Mouse (Mus musculus) lung, embryonic 14.5 days (tissue): ENCODE data around the gene Ppp6r2. TPM values are rescaled to one million over a fixed set of nuclear protein-coding genes. Genes with fewer than 3 reads are reported as not detected.

ENCODE experiments used
- ATAC-seq: fragments of 200-750 bp; cut with Nextera tagmentation; 2 replicates; pipeline ENCODE4 v1.8.0; 2017; ENCODE audit warnings: mild to moderate bottlenecking, moderate TSS enrichment, moderate library complexity; ENCODE audit not compliant: insufficient read depth
- DNase-seq: peaks from one replicate; pipeline ENCODE4 v3.0.0-alpha.2; 2015
- H3K27ac ChIP-seq: fragments of 300-500 bp; sonication (generic); 2 replicates; pipeline ENCODE4 v1.5.1; 2014; ENCODE audit warnings: low read depth, mild to moderate bottlenecking, moderate library complexity
- H3K27me3 ChIP-seq: fragments of 300-500 bp; sonication (generic); 2 replicates; pipeline ENCODE4 v1.6.1; 2014; ENCODE audit warnings: low read length, control low read depth; ENCODE audit not compliant: insufficient read depth
- H3K36me3 ChIP-seq: fragments of 300-500 bp; sonication (generic); 2 replicates; pipeline ENCODE4 v1.6.1; 2014; ENCODE audit warnings: control low read depth; ENCODE audit not compliant: insufficient read depth
- H3K4me1 ChIP-seq: fragments of 300-500 bp; sonication (generic); 2 replicates; pipeline ENCODE4 v1.6.1; 2014; ENCODE audit warnings: antibody characterized with exemption, control low read depth; ENCODE audit not compliant: insufficient read depth
- H3K4me2 ChIP-seq: fragments of 300-500 bp; sonication (generic); 2 replicates; pipeline ENCODE4 v1.6.1; 2014; ENCODE audit warnings: mild to moderate bottlenecking
- H3K4me3 ChIP-seq: fragments of 300-500 bp; sonication (generic); 2 replicates; pipeline ENCODE4 v1.5.1; 2014; ENCODE audit warnings: low read depth, low read length
- H3K9ac ChIP-seq: fragments of 300-500 bp; sonication (generic); 2 replicates; pipeline ENCODE4 v1.6.1; 2014
- H3K9me3 ChIP-seq: fragments of 300-500 bp; sonication (generic); 2 replicates; pipeline ENCODE4 v1.6.1; 2016; ENCODE audit warnings: low read depth, low read length, control low read depth
- CTCF ChIP-seq: IDR thresholded peaks from 2 replicates; pipeline ENCODE4 v1.5.1; 2016; ENCODE audit warnings: antibody characterized with exemption, low read depth
- WGBS: fragments of 180-500 bp; shearing (Covaris S2); extraction: QIAGEN DNeasy Blood & Tissue Kit; methylation state at CpG from one replicate; pipeline ENCODE4 v1.1.7; 2014; 5-methylcytosine and 5-hydroxymethylcytosine counted together
- polyA plus RNA-seq: library from polyadenylated mRNA; unstranded; fragments of >200 nt; fragmentation: Nextera tagmentation; extraction: Ambion mirVana; gene quantifications from 2 replicates; pipeline ENCODE4 v1.2.1, GENCODE M21; 2014

The Ppp6r2 gene
- polyA plus RNA-seq, 1 experiment from 2014 or later, result 27.8 TPM

DNA sequence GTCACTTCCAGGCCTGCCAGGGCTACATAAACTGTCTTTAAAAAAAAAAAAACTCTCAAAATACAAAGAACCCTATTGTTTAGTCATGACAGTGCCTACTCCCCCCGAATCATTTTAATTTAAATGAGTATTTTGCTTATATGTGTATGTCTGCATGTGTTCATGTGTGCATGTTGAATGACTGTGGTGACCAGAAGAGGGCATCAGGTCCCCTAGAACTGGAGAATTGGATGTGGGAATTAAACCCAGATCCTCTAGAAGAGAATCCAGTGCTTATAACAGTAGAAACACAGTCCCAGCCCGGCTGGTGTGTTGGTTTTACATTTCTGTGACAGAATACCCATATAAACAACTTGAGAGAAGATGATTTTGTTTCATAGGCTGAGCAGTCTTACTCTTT, 29.7 kb downstream of the Ppp6r2 start:
- Histone ChIP-seq H3K36me3 (peaks cover 17% of the 10 kb centered on the region), H3K4me3 (no peak overlapping the region), H3K27ac (no peak overlapping the region), H3K4me2 (no peak overlapping the region), H3K4me1 (no peaks in the 10 kb centered on the region), H3K27me3 (no peaks in the 10 kb centered on the region), H3K9ac (no peak overlapping the region), H3K9me3 (no peaks in the 10 kb centered on the region)
- 59% methylated on average over 2 of the region's 2 CpGs for WGBS
- peak; percentile 42 for DNase-seq
- no peak for ATAC-seq
- peak; percentile 31; the same call in 1 of the 2 replicates for TF ChIP-seq CTCF

DNA sequence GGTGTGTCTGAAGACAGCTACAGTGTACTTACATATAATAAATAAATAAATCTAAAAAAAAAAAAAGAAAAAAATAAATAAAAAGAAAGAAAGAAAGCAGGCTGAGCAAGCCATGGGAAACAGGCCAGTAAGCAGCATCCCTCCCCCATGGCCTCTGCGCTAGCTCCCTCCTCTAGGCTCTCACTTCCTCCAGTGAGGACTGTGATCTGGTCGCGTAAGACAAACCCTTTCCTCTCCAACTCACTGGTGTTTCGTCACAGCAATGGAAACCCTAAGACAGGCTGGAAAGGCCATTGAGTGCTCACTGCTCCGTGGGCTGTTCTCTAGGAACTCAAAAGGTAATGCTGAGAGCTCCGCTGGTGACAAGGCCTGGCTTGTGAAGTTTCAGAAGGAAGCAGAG, 37.7 kb downstream of the Ppp6r2 start:
- Histone ChIP-seq H3K9ac (no peak overlapping the region), H3K27ac (no peak overlapping the region), H3K4me1 (no peaks in the 10 kb centered on the region), H3K36me3 (peaks cover 17% of the 10 kb centered on the region), H3K4me3 (no peak overlapping the region), H3K9me3 (no peaks in the 10 kb centered on the region), H3K27me3 (no peaks in the 10 kb centered on the region), H3K4me2 (no peak overlapping the region)
- TF ChIP-seq CTCF, result no peak
- ATAC-seq (no peak), DNase-seq (no peak)
- WGBS, result 78% methylated on average over 6 of the region's 6 CpGs

DNA sequence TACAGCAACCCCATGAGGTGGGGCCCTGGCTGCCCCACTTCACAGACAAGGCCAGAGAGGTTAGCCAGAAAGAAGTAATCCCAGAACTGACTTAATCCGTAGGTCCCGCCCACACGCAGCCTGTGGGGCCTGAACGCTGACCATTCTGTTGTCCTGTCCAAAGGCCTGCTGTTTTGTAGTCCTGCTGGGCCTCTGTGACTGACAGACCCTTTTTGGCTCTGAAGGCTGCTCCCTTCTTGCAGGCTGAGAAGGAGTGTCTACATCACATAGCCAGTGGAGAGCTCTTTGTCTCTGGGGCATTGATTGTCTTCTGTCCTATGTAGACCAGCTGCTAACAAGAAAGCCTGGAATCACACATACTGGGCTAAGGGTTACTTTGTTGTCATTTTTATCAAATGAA, 44.0 kb downstream of the Ppp6r2 start:
- H3K27me3 ChIP-seq, result no peaks in the 10 kb centered on the region
- WGBS, result 92% methylated on average over 4 of the region's 4 CpGs
- H3K9ac ChIP-seq, result no peak overlapping the region
- no peak for TF ChIP-seq CTCF
- no peaks in the 10 kb centered on the region for H3K9me3 ChIP-seq
- H3K4me2 ChIP-seq, result no peak overlapping the region
- H3K27ac ChIP-seq, result no peak overlapping the region
- ATAC-seq, result no peak
- DNase-seq, result no peak
- no peak overlapping the region for H3K4me3 ChIP-seq
- H3K36me3 ChIP-seq, result peaks cover 37% of the 10 kb centered on the region
- no peaks in the 10 kb centered on the region for H3K4me1 ChIP-seq

DNA sequence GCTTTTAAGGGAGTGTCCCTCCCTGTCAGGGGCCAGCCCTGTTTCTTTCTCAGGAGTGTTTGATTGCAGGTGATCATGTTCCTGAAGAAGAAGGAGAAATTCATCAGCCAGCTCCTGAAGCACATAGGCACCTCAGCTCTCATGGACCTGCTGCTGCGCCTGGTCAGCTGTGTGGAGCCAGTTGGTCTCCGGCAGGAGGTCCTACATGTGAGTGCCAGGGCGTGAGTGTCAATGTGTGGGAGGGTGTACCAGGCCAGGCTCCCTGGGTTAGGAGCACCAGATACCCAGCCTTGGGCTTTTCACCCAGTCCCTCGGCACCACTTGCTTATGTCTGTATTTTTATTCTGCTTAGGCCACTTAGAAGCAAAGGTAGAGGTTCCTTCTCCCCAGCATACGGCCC, 47.6 kb downstream of the Ppp6r2 start:
- ATAC-seq, result no peak
- WGBS, result 89% methylated on average over 5 of the region's 5 CpGs
- Histone ChIP-seq H3K36me3 (peaks cover 42% of the 10 kb centered on the region), H3K27me3 (no peaks in the 10 kb centered on the region), H3K4me3 (no peak overlapping the region), H3K9ac (no peak overlapping the region), H3K27ac (no peak overlapping the region), H3K9me3 (no peaks in the 10 kb centered on the region), H3K4me2 (no peak overlapping the region), H3K4me1 (no peaks in the 10 kb centered on the region)
- no peak for TF ChIP-seq CTCF
- DNase-seq, result no peak

DNA sequence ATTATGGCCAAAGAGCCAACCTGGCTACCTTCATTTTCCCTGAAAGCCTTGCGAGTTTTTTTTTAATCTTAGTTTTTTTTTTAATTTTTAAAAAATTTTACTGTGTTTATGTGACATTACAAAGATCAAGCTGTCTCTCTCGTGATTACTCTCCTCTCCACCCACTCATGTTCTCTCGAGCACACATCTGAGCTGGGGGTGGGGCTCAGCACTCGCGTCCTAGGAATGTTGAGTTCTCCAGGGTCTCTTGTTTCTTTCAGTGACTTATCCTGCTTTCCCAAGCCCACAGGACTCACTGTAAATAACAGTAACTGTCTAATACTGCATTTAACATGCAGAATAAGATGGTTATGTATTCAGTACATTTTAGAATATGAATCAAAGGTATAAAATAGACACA, 53.1 kb downstream of the Ppp6r2 start:
- 57% methylated on average over 5 of the region's 5 CpGs for WGBS
- Histone ChIP-seq H3K27ac (no peak overlapping the region), H3K4me1 (no peaks in the 10 kb centered on the region), H3K27me3 (no peaks in the 10 kb centered on the region), H3K9ac (no peak overlapping the region), H3K4me3 (no peak overlapping the region), H3K4me2 (no peak overlapping the region), H3K36me3 (peaks cover 34% of the 10 kb centered on the region; the same call in 1 of the 2 replicates), H3K9me3 (no peaks in the 10 kb centered on the region)
- TF ChIP-seq CTCF, result no peak
- DNase-seq (no peak), ATAC-seq (no peak)

DNA sequence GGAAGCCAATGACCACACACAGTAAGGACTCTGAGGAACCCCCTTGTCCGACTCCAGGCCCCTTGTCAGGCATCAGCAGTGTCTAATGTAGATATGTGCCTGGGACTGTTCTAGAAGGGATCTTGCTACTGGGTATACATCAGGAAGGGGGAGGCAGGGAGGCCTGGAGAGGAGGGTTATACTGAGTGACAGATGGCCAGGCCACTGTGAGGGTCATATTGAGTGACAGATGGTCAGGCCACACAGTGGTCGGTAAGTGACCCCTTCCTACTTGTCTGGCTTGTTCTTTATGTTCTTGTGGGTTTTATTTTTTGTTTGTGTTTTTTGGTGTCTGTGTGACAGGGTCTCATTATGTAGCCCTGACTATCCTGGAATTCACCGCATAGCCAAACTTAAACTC, 64.1 kb downstream of the Ppp6r2 start:
- H3K27ac ChIP-seq, result no peak overlapping the region
- H3K27me3 ChIP-seq, result no peaks in the 10 kb centered on the region
- H3K9me3 ChIP-seq, result no peaks in the 10 kb centered on the region
- H3K36me3 ChIP-seq, result peaks cover 50% of the 10 kb centered on the region
- ATAC-seq (no peak), DNase-seq (no peak)
- no peak overlapping the region for H3K4me3 ChIP-seq
- TF ChIP-seq CTCF, result no peak
- H3K4me1 ChIP-seq, result no peaks in the 10 kb centered on the region
- H3K9ac ChIP-seq, result no peak overlapping the region
- no peak overlapping the region for H3K4me2 ChIP-seq
- 85% methylated on average over 3 of the region's 3 CpGs for WGBS

DNA sequence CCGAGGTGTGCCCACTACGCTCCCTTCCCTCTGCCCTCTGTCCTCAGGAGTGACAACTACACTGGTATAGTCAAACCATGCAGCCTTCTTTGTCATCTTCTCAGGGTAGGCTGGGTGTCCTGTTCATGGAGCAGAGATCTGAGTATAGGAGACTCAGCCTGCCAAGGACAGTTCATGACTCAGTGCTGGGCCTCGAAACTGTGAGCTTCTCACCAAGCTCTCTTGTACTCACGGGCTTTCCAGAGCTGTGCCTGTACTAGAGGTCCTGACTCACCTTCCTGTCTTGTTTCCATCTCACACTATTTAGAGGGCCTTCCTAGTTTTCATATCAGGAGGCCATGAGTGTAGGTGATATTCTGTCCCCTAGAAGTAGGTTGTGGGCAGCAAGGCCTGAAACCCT, 66.0 kb downstream of the Ppp6r2 start:
- no peak for TF ChIP-seq CTCF
- Histone ChIP-seq H3K9ac (no peak overlapping the region), H3K4me3 (no peak overlapping the region), H3K4me1 (no peaks in the 10 kb centered on the region), H3K36me3 (peaks cover 62% of the 10 kb centered on the region), H3K4me2 (no peak overlapping the region), H3K27ac (no peak overlapping the region), H3K9me3 (no peaks in the 10 kb centered on the region), H3K27me3 (no peaks in the 10 kb centered on the region)
- ATAC-seq, result no peak
- DNase-seq, result no peak
- WGBS, result 91% methylated on average over 4 of the region's 4 CpGs

DNA sequence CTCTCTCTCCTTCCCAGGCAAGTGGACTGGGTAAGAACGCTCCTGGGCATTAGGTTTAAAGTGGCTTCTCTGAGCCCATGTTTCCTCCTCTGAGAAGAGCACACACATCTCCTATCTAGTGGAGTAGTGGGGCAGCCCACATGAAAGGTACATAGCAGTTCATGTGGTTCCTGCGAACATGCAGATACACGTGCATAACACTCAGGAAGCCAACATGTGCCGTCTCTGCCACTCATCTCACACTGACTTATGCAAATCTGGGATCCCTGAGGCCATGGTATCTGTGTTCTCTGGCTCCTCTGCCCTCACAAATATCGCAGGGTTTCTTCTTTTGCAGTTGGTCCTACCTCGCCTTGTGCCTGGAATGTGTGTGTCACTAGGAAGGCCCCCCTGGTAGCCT, 71.2 kb downstream of the Ppp6r2 start:
- Histone ChIP-seq H3K27me3 (no peaks in the 10 kb centered on the region), H3K9me3 (no peaks in the 10 kb centered on the region), H3K36me3 (peaks cover 74% of the 10 kb centered on the region), H3K27ac (no peak overlapping the region), H3K4me1 (no peaks in the 10 kb centered on the region), H3K4me2 (no peak overlapping the region), H3K9ac (no peak overlapping the region), H3K4me3 (no peak overlapping the region)
- DNase-seq, result no peak
- no peak for TF ChIP-seq CTCF
- 81% methylated on average over 6 of the region's 6 CpGs for WGBS
- ATAC-seq, result no peak
